Mouse (Mus musculus) layer of hippocampus, adult 9-10 months (tissue): Measurements from ENCODE around the gene Macrod1.
"Not testable (repeated sequence)": the region's sequence is repeated elsewhere in the genome, so short reads cannot be mapped to it uniquely, and the experiment has no call there.

Experiments used
- DNase-seq: peaks from one replicate; pipeline ENCODE4 v3.0.0; 2022; ENCODE audit warnings: low spot score

The Macrod1 gene

DNA sequence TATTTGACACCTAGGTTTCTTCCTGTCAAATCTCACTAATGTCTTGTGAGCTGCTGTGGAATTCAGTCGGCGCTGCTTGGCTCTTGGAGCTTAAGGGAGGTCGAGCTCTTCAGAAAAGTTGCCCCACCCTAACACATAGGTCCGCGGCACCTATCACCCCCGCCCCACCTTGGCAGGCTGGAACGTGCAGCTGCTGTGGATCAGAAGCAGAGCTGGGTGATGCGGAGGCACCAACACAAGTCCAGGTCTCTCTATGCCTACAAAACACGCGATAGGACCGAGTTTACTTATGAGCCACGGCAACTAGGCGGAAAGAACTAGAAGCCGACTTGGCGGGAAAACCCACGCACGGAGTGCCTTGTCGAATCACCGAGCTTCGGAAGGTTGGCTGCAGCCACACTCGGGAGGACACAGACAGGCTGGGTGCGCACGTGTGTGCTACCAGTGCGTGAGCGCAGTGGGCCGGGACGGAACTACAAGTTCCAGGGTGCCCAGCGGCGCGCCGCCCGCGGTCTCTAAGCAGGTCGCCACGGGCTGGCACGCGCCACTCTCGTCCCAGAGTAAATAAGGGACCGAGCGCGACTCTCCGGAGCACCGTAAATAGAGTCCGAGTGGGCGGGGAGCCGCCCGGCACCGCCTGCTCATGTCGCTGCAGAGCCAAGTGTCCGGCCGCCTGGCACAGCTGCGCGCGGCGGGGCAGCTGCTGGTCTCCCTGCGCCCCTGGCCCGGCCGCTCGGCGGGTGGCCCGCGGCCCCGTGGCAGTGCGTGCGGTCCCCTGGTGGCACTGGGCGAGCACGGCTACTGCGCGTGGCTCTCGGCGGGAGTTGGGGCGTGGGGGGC is at the start of gene Macrod1:
Macrod1 (plus strand) TSS at position 563 of the 840 bp plus-strand sequence.
- DNase-seq, result peak; percentile 41

DNA sequence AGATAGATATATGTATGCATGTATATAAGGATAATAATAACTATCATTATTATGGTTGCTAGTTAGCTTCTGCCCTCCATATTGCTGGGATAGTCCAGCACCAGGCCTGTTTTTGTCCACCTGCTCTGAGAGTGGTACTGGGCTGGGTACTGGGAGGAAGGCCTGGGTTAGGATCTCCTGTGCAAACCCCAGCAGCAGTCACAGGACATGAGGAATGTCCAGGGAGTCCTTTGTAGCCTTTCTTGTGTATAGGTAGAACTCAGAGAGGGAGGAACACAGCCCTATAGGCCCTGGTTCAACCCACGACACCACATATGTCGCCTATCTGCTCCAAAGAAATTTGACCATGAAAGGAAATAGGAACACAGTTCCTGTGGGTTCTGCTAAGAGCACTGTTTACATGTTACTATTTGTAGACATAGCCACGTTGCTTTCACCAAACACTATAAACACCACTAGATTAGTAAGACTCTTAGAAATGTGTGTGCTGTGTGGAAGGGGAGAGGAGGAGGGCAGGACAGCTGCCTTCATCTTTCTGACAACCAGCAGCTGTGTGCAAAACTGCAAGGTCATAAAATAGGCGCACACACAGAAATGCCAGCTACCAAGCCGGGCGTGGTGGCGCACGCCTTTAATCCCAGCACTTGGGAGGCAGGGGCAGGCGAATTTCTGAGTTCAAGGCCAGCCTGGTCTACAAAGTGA is 49.6 kb upstream of the Macrod1 start:
- no peak for DNase-seq

DNA sequence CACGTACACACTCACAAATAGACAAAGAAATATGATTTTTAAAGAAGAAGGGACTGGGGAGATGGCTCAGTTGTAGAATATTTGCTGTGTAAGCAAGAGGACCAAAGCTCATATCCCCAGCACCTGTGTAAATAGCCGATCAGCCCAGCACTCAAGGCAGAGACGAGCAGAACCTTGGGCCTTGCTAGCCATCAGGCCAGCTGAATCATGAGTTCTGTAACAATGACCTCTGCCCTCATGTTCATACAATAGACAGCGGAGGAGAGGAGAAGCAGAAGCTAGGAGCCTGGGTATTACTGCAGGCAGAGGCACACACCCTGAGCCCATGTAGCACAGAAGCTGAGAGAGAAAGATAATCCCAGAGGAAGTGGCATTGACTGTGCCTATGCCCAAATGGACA is 44.2 kb upstream of the Macrod1 start:
- DNase-seq, result no peak

DNA sequence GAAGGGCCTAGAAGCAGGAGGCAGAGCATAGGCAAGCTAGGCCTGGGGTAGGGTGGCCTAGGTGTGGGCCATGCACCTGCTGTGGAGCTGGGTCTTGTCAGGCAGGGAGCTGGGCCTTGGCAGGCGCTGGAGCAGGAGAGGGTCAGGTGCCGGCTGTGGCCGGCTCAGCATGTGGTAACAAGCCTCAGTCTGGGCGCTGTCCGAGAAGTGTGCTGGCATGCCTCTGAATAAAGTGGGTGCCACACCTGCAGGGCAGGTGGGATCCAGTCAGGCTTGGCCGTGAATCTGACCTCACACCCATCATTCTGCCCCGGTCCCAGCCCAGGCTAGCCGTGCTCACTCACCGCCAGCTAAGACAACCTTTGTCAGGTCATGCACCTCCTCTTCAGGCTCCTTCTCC is 42.6 kb upstream of the Macrod1 start:
- DNase-seq, result no peak

DNA sequence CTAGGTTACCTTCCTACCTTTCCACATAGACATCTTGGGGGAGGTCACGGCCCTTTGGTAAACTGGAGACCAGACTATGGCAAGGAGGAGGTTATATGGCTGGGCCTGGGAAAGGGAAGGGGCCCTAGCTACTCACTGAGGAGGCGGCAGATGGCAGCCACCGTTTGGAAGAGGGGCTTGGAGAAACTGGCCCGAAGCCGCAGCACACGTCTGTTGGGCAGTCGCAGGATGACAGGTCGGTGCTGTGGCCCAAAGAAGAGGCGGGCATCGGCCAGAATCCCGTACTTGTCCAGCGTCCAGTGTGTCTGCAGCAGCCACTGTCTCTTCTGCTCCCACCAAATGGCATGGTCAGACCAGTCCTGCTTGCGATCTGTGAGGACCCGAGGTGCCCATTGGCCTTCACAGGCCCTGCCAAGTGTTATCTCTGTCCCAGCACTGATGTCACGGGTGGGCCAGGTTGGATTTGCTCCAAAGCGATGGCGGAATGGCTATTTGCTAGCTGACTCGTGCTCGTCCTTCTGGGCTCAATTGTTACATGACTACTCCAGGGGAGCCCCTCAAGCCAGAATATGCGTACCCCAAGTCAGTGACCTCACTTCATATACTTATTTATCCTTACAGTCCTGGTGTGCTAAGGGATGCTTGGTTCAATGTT is 42.0 kb upstream of the Macrod1 start:
- DNase-seq, result no peak

DNA sequence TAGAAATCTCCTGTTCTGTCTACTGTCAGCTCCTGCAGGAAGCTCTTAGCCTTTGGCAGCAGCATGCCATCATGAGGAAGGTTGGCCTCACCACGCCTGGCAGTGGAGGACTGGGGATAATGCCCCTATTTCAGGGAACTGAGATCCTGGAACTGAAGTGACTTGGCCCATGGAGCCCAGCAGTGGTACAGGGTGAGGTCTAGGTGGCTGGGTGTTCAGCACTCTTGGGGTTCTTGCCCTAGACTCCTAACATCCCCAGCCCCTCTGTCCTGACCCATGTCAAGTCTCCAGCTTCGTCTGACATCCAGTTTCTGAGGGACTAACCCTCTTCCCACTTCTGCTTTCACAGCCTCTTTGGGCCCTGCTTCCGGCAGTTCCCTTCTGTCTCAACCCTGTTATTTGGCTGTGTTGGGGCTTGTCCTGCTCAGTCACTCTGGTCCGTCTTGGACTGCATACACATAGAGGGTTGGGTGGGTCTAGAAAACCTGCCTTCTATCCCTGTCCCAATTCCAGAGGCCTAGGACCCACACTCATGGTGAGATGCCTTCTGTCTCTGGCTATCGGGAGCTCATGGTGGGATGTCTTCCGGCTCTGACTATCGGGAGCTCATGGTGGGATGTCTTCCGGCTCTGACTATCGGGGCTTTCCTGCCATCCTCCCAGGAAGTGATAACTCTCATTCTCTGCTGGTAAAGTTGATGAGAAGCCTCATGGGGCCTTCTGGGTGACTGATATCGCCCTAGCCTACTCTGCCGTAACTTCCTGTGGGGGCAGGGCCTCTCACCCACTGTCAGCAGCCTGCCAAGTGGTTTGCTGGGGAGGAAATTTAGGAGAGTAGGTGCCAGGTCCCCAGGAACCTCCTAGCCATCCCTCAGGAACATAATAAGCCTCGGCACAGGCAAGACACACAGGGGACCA is 38.8 kb upstream of the Macrod1 start:
- DNase-seq, result no peak

DNA sequence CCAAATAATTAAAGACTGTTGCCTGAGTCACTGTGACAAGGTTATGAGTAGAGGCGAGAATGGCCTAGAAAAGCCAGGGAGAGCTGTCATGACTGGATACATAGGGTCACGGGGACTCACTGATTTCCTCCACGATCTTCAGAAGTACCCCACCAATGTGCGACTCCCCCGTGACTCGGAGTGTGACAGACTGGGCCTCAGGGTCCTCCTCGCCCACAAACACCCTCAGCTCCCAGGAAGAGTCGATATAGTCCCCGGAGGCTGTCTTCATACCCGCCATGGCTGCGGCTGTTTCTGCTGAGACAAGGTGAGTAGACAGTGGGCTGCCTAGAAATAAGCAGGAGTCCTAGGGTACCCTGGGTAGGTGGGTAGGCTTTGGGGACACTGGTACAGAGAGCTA is 38.1 kb upstream of the Macrod1 start:
- DNase-seq, result no peak

DNA sequence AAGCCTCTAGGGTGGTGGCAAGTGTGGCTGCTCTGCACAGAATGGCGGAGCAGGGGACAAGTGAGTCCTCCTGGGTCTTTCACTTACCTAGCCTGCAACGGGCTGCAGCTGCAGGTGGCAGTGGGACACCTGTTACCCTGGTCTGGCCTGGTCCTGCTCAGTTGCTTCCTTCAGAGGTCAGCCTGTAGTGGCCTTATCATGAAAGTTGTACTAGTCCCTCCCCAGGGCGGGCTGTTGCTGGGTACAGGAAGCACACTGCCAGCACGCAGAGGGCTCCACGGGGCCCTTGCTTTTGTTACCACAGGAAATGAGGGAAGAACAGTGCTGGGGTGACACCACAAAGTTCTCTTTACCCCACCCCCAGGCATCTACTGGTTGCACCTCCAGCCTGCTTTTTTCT is 37.4 kb upstream of the Macrod1 start, which contains the start of gene Fermt3:
Fermt3 (minus strand) TSS at position 279 of the 400 bp plus-strand sequence.
- no peak for DNase-seq

DNA sequence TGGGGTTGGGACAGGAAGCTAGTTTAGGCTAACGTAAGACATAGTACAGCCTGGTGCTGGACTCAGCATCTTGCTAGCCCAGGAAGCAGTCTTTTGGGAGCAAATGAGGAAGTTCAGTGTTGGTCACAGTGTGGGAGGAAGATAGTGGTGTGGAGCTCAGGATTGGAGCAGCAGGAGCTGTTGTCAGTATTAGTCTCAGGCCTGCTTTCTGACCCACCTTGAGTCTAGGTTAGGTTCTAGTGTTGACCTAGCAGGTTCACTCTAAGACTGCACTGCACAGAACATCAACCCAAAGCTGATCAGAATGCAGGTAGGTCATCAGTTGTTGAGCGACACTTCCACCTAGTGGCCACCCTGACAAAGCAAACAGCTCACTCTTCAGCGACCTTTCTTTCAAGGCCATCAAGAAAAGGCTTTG is 36.4 kb upstream of the Macrod1 start:
- no peak for DNase-seq

DNA sequence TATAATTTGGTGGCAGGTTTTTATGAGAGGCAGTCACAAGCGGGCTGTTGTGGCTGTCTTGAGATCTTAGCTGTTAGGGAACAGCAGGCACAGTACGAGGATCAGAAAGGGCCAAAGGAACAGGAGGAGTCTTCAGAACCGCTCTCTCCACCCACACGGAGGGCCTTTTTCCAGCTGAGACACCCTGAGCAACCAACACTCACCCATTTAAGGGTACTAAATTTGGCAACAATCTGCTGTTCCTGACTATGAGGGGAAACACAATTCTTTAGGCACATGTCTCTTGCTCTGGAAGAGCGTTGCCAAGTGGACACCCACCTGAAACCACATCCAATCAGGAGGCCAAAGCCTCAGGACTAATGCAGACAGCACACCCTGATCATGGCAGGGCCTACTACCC is 27.1 kb upstream of the Macrod1 start:
- no peak for DNase-seq

DNA sequence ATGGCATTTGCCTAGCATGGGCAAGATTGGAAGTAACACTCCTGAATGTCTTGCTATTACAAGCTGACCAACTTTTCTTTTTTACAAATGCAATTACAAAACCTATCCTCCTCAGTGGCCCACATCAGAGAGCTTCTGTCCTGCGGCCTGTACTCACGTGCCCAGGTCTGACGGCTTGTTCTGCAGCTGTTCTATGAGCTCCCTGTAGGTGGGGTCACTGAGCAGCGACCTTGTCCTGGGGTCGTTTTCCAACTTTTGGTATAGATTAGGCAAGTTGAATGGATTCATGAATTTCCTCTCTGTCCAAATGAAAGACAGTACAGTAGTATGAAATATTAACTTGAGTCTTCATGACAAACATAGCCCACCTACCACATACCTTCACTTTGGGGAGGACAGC is 22.6 kb upstream of the Macrod1 start:
- DNase-seq, result no peak

DNA sequence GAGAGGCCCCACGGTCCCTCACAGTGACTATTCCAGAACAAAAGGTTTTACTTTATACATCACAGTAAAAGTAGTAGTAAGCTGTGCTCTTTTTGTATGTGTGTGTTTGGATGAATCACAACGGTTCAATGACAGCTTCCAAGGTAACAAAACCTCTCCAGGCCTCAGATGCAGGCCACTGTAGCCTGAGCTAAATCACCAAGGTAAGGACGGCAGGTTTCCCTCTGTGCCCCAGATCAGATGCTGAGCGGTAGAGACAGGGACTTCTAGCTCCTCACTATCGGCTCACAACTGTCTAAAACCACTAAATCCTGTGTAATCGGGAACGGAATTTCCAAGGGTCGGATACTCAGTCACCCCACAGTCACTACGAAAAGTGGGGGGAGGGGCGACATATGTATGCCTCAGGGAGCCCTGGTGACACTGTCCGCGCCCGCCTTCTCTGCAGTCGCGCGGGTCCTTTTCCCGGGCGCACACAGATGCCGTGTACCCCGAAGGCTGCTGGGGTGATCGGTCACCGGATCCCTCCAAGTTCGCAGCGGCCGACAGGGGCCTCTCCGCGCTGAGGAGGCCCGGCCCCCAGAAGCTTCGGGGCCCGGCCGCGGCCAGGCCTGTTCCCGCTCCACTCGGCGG is 17.4 kb upstream of the Macrod1 start:
- DNase-seq, result no peak

DNA sequence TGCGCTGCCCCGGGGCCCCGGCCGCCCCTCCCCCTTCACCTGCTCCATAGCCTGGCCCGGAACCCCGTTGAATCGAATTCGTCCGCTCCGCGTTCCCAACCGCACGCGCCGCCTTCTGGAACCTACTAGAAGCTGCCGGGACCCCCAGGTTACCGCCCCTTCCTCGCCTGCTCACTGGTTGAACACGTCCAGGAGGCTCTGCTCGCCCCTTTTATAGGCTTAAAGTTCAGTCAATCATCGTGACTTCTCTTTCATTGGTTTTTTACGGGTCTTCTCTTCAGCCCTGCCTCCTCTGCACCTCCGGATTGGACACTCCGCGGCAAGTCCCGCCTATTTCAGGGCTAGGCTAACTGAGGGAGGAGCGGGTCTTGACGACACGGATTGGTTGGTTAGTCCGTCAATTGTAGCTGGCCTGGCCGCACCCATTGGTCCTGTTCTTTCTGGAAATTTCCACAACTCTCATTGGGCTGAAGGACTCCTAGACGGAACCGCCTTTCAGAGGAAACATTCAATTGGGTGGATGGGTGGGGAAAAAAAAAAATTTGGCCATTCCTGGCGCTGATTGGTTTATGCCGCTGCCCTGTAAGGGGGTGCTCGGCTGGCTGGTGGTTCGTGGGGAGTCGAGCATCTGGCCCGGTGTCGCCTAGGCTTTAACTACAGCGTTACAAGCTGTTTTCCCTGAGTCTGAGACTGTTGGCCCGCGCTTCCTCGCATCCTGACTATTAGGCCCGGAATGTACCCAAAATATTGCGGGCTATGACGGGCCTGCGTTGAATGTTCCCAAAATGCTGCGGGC is 16.6 kb upstream of the Macrod1 start, which contains the start of gene Stip1:
Stip1 (minus strand) TSS at position 127 of the 796 bp plus-strand sequence.
- peak; percentile 99 for DNase-seq

DNA sequence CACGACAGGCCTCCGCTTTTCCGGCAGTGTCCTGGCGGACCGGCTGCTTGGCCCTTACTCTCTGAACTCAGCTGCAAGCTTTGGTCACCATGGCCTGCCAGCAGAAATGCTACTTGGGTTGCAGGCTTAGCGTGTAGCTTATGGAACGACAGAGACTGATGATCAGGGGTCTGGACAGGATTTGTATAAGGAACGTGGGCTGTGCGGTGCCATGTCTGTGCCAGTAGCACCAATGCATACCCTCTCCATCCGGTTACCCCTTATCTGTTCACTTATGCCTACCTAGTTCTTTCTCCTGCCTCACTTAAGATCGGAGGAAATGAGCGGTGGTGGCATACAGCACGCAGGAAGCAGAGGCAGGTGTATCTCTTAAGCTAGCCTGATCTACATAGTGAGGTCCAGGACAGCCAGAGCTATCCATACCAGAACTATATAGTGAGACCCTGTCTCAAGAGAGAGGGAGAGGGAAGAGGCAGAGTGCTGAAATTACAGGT is 15.9 kb upstream of the Macrod1 start:
- DNase-seq, result no peak

DNA sequence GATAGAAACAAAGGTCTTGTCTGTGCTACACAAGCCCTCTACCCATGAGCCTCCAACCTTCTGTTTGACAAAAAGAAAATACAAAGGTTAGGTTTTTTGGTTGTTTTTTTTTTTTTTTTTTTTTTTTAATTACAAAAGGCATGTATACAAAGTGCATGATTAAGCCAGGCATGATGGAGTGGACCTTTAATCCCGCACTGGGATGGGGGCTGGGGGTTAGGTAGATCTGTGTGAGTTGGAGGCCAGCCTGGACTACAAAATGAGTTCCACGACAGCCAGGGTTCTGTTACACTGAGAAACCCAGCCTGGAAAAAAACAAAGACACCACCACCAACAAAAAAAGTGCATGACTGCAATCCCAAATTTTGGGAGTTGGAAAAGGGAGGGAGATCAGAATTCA is 15.4 kb upstream of the Macrod1 start:
- no peak for DNase-seq

DNA sequence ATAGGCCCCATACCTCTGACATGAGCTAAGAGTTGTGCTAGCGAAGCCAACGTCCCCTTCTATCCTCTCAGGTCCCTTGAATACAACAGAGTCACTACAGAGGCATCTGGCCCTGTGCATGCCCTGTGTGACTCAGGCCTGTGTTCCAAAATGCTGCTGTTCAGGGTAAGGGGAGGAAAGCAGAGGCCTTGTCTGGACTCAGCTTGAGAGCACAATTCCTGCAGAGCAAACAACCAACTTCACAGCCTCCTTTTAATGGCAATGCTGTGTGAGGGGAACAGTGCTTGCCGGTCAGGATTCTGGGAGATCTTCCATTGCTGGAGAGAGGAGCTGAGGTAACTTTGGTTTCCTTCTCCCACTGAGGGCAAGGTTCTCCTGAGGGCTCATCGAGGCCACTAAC is 12.3 kb upstream of the Macrod1 start:
- DNase-seq, result no peak

DNA sequence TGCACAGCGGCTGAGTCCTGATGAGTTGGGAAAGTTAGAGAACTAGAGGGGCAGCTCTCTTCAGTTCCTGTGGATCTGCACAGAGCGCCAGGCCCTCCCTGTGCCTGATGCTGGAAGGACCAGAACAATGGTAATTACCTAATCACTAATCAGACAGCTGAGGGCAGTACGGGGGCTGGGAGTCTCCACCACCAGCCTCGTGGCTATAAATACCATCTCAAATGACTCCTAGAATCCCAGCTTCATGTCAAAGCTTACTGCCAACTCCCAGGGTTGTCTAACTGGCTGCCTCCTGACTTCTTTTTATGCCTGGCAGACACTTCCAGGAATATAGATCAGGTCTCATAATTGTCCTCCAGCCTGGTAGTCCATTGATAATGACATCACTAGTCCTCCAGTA is 11.9 kb upstream of the Macrod1 start:
- no peak for DNase-seq

DNA sequence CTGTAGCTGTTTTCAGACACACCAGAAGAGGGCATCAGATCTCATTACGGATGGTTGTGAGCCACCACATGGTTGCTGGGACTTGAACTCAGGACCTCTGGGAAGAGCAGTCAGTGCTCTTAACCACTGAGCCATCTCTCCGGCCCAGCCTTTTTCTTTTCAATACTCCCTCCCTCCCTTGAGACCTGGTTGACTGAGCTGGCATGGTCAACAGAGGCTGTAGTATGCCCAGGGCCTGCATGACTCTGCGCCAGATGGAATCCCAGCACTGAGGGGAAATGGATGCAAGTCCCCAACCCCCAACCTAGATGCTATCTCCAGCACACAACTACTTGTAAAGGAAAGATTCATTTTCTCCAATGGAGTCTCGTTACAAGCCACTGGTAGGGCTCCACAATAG is 3.2 kb upstream of the Macrod1 start:
- not testable (repeated sequence) for DNase-seq

DNA sequence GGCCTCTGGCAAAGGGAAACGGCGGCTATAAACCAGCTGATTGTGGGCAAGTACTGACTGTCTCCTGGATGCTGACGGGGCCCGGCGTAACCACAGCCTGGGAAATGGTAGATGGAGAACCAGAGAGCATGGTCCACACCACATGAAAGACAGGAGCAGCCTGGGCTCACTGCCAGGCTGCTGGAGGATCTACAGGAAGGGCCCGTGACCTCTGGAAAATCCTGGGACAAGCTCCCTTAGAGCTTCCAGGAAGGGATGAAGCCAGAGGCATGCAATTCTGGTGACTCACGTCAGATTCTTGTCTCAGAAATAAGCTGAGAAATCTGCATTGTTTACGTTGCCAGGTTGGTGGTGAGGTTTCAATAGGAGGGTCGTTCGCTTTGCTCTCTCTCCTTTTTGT is 1.8 kb upstream of the Macrod1 start:
- DNase-seq, result no peak

DNA sequence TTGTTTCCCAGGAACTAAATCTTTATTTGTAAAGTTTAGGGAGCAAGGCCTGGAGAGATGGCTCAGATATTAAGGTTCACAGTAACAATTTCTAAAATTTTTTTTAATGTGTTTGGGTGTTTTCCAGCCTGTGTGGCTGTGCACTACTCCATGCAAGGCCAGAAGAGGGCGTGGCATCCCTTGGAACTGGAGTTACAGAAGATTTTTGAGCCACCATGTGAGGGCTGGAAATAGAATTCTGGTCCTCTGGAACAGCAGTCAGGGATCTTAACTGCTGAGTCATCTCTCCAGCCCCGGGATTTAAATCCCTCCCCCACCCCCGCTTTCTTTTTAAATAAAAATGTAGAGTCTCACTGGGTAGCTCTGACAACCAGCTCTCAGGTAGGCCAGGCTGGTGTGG is 1.4 kb upstream of the Macrod1 start:
- DNase-seq, result no peak
